Mouse (Mus musculus): ENCODE measurements around the gene Zbtb17.

DNA sequence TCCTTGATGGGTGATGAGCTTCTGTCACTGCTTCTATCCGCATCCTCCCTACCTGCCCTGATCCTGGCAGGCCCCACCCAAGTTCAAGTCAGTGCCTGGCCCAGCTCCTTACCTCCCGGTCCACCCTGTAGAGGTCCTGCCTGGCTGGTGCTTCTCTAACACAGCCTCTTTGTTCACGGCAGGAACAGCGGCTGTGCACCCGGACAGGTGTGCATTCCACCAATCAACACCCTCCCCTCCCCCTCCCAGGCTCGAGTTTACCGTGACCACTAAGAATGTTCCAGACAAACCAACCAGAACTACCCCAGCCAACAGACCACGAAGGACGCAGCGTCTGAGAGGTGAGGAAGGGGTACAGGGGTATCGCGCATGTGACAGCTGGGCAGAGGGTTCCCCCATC, 45.9 kb upstream of the Zbtb17 start, which contains the start of gene Clcnka:
- TF ChIP-seq EP300 (optimal IDR thresholded peaks at IDR 0.05) (no peak), CTCF (IDR thresholded peaks at IDR 0.05; ENCODE audit: low read depth) (no peak)

Data from stomach, postnatal 0 days (tissue).